ENCODE assay signal across 32 mouse cellular contexts in the genomic region with DNA sequence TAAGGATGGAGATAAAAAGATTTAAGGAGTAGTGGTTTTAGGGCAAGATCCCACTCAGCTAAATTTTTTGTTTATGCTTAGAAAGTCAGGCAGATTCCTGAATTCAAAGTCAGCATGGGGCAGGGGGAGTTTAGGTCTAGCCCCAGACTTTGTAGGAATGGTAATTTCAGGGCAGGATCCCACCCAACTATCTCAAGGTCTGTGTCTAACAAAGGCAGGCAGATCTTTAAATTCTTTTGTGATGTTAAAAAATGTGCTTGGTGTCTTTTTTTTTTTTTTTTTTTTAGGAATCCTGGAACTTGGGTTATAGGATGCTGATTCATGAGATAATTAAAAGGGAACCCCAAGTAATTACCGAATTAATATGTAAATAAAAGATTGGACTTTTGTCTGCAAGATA.
"Had no signal": no experiment of that assay in that cellular context is flagged by ENCODE, and none has a peak within 500 bp of the region (broad histone marks: within the 10 kb centered on the region; RNA-seq: fewer than 3 reads in every experiment).

No protein-coding gene starts in this region.

- H3K4me1 ChIP-seq: limb, embryonic 12.5 days; limb, embryonic 13.5 days; limb, embryonic 15.5 days; liver, embryonic 12.5 days; liver, embryonic 13.5 days; liver, embryonic 15.5 days; lung, embryonic 15.5 days; megakaryocyte, embryonic 14.5 days; midbrain, embryonic 10.5 days; midbrain, embryonic 12.5 days; midbrain, embryonic 13.5 days; midbrain, embryonic 15.5 days; neural tube, embryonic 12.5 days; neural tube, embryonic 13.5 days had no signal

- H3K36me3 ChIP-seq: limb, embryonic 10.5 days; limb, embryonic 12.5 days; limb, embryonic 13.5 days; limb, embryonic 15.5 days; liver, embryonic 12.5 days; liver, embryonic 13.5 days; liver, embryonic 15.5 days; lung, embryonic 15.5 days; midbrain, embryonic 10.5 days; midbrain, embryonic 12.5 days; midbrain, embryonic 13.5 days; midbrain, embryonic 15.5 days; neural tube, embryonic 12.5 days; neural tube, embryonic 13.5 days had no signal

- H3K9ac ChIP-seq: limb, embryonic 12.5 days; limb, embryonic 13.5 days; limb, embryonic 15.5 days; liver, embryonic 12.5 days; liver, embryonic 13.5 days; liver, embryonic 14.5 days; liver, embryonic 15.5 days; liver, postnatal 0 days; lung, embryonic 14.5 days; lung, embryonic 15.5 days; midbrain, embryonic 12.5 days; midbrain, embryonic 13.5 days; midbrain, embryonic 15.5 days; neural tube, embryonic 12.5 days; neural tube, embryonic 13.5 days had no signal

- H3K27me3 ChIP-seq: limb, embryonic 12.5 days; limb, embryonic 13.5 days; limb, embryonic 15.5 days; liver, embryonic 12.5 days; liver, embryonic 13.5 days; liver, embryonic 15.5 days; lung, embryonic 15.5 days; megakaryocyte, embryonic 14.5 days; midbrain, embryonic 12.5 days; midbrain, embryonic 13.5 days; midbrain, embryonic 15.5 days; neural tube, embryonic 12.5 days; neural tube, embryonic 13.5 days had no signal

- H3K9me3 ChIP-seq: limb, embryonic 10.5 days; limb, embryonic 12.5 days; limb, embryonic 13.5 days; limb, embryonic 15.5 days; liver, embryonic 12.5 days; liver, embryonic 13.5 days; liver, embryonic 15.5 days; lung, embryonic 15.5 days; midbrain, embryonic 10.5 days; midbrain, embryonic 15.5 days; neural tube, embryonic 12.5 days; neural tube, embryonic 13.5 days had no signal

- H3K4me3 ChIP-seq: limb, embryonic 10.5 days; limb, embryonic 12.5 days; limb, embryonic 13.5 days; limb, embryonic 15.5 days; liver, embryonic 12.5 days; liver, embryonic 13.5 days; liver, embryonic 15.5 days; lung, embryonic 15.5 days; megakaryocyte, embryonic 14.5 days; midbrain, embryonic 10.5 days; midbrain, embryonic 12.5 days; midbrain, embryonic 13.5 days; midbrain, embryonic 15.5 days; myocyte; neural tube, embryonic 12.5 days; neural tube, embryonic 13.5 days had no signal

- H3K4me2 ChIP-seq: limb, embryonic 12.5 days; limb, embryonic 13.5 days; limb, embryonic 15.5 days; liver, embryonic 11.5 days; liver, embryonic 12.5 days; liver, embryonic 13.5 days; liver, embryonic 15.5 days; lung, embryonic 14.5 days; lung, embryonic 15.5 days; midbrain, embryonic 12.5 days; midbrain, embryonic 13.5 days; midbrain, embryonic 15.5 days; neural tube, embryonic 12.5 days; neural tube, embryonic 13.5 days had no signal

- H3K27ac ChIP-seq: limb, embryonic 10.5 days; limb, embryonic 12.5 days; limb, embryonic 13.5 days; limb, embryonic 15.5 days; liver, embryonic 12.5 days; liver, embryonic 13.5 days; liver, embryonic 14.5 days; liver, embryonic 15.5 days; lung, embryonic 15.5 days; macrophage; midbrain, embryonic 10.5 days; midbrain, embryonic 12.5 days; midbrain, embryonic 13.5 days; midbrain, embryonic 15.5 days; neural tube, embryonic 12.5 days; neural tube, embryonic 13.5 days had no signal

- ATAC-seq: liver, embryonic 12.5 days; liver, postnatal 0 days; lung, postnatal 0 days; midbrain, embryonic 13.5 days; midbrain, embryonic 15.5 days; midbrain, embryonic 16.5 days had no signal

- DNase-seq: left cerebral cortex, postnatal 4 days; liver; liver, embryonic 13.5 days; liver, postnatal 0 days; lung, adult 18-20 months; lung, adult 2 months; lung, embryonic 14.5 days; lung, postnatal 10 days; lung, postnatal 14 days; lung, postnatal 36 days; lung, postnatal 4 days; midbrain, embryonic 14.5 days had no signal
